Mouse (Mus musculus) heart, adult 9 months (tissue): Measurements from ENCODE around the gene Hoga1.
A peak's percentile ranks its signal among the peaks of the same experiment; 100 is the strongest.

Source experiments
- DNase-seq, 2 experiments: peaks; one replicate each; pipeline ENCODE4 v3.0.0; 2022; ENCODE audit warnings: low spot score in 2 of 2

The Hoga1 gene

GRCm38 (mm10) chr19:42021681-42022541, 23.5 kb upstream of the Hoga1 start:
- no peak for DNase-seq

DNA sequence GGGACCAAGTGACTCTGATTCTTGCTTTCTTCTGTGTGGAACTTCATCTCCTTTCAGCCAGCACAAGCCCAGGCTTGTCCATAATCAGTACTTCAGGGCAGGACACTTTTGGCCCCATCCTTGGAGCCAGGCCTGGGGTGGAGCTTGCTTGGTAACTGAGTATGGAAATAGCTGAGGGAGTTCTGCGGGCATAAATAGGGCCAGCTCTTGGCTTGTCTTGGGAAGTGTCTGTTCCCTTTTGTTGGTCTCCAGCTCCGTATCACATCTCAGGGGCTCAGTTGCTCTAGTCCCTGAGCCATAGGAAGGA, 22.9 kb upstream of the Hoga1 start:
- no peak for DNase-seq

DNA sequence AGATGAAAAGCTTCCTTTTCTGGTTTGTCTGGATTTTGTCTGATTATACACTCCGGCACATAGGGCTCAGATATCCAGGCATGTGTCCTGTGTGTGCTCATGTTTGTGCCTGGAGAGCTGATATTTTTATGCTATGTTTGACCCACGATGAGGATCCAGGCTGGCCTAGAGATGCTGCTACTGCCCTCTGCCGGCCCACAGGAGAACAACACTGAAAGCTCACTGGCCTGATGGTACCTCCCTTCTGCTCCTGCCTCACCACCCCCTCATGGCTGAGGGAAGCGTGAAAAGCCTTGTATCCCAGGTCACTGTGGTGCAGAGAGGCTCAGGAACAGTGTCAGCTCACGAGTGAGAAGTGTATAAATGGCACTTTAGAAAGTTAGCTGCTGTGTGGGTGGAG, 19.3 kb upstream of the Hoga1 start:
- peak; percentile 77 to 83 for DNase-seq

DNA sequence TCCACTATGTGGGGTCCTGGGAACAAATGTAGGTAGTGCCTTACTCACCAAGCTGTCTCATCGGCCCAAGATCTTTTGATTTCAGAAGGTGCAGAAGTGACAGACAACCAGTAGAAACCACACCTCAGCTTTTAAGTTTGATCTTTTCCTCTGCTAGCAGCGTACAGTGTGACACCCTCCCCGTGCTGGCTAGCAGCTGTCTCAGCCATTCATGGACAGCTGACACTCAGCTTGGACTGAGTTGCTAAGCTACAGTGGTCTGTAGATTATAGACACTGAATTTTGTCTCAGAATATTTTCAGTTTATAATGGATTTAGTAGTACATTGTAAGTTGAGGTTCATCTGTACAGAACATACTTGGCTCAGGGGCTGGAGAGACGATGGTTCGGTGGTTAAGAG, 14.3 kb upstream of the Hoga1 start:
- no peak for DNase-seq

GRCm38 (mm10) chr19:42033611-42034010, 11.8 kb upstream of the Hoga1 start:
- DNase-seq, result no peak

- DNase-seq, result no peak
Measured at GRCm38 (mm10) chr19:42034146-42034775, 11.1 kb upstream of the Hoga1 start.

- no peak for DNase-seq
Measured at GRCm38 (mm10) chr19:42034881-42035455, 10.4 kb upstream of the Hoga1 start.

GRCm38 (mm10) chr19:42035456-42036248, 9.8 kb upstream of the Hoga1 start, which contains the start of gene Ankrd2:
Ankrd2 (plus strand) TSS chr19:42036000.
- DNase-seq, result peak; percentile 85

- DNase-seq, result no peak
Measured at GRCm38 (mm10) chr19:42036357-42036756, 9.1 kb upstream of the Hoga1 start.

DNA sequence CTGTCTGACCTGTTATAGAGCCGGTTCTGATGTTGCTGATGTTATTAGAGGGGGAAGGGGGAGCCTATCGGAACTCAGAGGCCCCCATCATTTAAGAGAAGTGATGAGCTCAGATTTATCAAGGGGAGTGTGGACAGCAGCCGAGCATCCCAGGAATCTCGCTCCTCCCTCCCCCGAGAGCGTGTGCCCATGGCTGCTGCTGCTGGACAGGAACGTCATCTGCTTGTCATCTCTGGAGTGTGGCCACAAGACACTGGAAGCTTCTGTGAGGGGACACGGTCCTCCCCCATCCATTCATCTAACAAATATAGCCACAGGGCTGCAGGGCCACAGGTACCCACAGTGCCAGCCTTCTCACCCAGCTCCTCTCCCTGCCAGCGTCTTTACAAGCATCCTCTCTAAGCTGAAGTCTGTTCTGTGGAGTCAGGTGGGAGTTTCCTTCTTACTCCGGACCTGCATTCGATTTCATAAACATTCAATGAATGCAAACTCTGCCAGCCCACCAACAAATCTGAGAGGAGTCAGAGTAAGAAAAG, 8.2 kb upstream of the Hoga1 start:
- DNase-seq, result no peak

- no peak for DNase-seq
Measured at GRCm38 (mm10) chr19:42038310-42038709, 7.1 kb upstream of the Hoga1 start.

GRCm38 (mm10) chr19:42043988-42044387, 1.4 kb upstream of the Hoga1 start:
- DNase-seq, result no peak

- DNase-seq, result no peak
Measured at GRCm38 (mm10) chr19:42050251-42050650, 4.8 kb downstream of the Hoga1 start.

DNA sequence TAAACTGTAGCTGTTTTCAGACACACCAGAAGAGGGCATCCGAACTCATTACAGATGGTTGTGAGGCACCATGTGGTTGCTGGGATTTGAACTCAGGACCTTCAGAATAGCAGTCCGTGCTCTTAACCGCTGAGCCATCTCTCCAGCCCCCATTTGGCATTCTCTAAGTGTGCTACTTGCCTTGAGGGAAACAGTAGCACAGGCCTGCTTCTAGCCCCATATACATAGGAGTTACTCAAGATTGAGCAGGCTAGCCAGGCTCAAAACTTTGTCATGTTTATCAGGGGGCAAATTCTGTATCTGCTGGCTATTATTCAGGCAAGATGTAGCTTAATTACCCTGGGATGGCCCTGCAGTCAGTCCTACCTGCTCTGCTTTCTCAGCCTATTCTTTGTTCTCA, 5.9 kb downstream of the Hoga1 start:
- no peak for DNase-seq

- DNase-seq, result no peak
Measured at GRCm38 (mm10) chr19:42051948-42052347, 6.5 kb downstream of the Hoga1 start, which contains the start of gene 4933411K16Rik. 4933411K16Rik (plus strand) TSS chr19:42052248.

- no peak for DNase-seq
Measured at GRCm38 (mm10) chr19:42054255-42054654, 8.8 kb downstream of the Hoga1 start.

DNA sequence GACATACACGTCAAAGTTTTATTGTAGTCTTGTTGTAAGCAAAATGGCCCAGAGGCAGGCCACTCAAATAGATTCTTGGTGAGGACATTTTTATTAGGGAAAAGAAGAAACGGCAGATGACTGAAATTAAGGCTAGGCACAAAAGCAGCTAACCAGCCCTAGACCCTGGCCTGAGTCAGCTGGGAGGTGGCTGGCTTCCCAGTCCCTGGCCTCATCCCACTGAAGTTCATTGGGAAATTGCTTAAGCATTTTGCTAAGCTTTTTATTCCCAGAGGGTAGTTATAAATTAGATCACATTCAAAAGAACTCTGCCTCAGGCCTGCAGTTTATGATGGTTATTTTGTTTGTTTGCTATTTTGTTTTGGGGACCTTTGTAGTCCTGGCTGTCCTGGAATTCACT, 10.5 kb downstream of the Hoga1 start:
- peak; percentile 63 to 75 for DNase-seq

DNA sequence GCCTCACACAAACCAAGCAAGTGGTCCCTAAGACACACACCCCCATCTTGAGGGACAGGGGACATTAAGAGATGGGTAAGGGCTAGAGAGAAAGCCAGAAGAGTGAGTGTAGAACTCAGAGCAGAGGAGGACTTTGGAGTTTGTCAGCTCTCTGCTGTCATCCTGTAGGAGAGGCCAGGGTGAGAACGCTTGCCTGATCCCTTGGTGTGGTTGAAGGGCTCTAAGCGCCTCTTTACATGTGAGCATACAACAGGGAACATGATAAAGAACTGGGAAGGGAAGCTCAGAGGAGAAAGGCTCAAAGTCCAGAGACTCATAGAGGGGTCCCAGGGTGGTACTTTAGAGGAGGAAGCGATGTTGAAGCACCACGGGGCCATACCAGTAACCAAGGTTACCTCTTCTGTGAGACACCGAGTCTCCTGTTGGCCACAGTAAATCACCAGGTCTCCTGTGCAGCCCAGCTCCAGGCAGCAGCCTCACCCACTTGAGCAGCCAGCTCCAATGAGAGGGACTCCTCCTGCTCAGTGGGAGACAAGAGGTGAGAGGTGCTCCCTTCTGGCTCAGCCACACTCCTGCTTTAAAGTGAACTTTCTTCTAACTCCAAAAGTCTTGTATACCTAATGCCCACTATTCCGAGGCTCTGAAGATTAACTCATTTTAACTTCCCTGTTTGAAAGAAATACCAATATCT, 11.5 kb downstream of the Hoga1 start:
- DNase-seq, result no peak

- DNase-seq, result no peak
Measured at GRCm38 (mm10) chr19:42058426-42058825, 13.0 kb downstream of the Hoga1 start.

DNA sequence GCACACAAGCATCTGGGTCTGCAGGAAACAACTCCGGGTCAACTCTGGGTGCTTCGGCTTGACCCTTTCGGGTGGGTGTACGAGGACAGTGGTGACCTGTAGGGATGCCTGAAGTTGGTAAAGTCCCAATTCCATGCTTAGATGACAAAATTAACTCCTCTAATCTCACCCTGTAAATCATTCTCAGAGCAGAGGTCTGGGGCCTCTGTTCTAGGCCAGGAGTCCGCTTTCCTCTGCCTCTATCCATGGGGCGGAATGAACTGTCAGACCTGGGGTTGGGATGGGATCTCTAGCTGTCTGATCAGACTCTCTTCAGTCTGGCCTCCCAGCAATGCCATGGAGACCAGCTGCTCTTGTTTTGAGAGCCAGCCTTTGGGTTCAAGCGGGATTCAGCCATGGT, 16.0 kb downstream of the Hoga1 start:
- DNase-seq, result no peak
